Mouse (Mus musculus): ENCODE measurements around the gene Olfr827. TPM values are rescaled to one million over a fixed set of nuclear protein-coding genes. Genes with fewer than 3 reads are reported as not detected.

Olfr827 gene
- polyA plus RNA-seq, 1 experiment = not detected

DNA sequence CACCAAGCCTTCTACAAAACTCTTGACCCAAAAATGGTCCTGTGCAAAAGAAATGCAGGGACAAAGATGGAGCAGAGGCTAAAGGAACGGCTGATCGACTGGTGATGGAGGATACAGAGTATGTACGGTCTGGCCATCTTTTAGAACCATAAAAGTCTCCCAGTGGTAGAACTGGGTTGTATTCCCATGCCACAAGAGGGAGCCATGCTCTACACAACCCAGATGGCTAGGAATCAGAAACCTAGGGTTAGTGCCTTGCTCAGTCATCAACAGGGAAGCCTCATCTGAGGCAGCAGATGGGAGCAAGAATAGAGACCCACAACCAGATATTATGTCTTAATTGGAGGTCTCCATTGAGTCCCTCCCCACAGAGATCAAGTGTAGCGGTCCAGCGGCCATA lies 15.4 kb upstream of the Olfr827 start:
- Histone ChIP-seq H3K27me3 (ENCODE audit: control insufficient read depth, insufficient read depth, low read length) (no peaks in the 10 kb centered on the region), H3K4me3 (ENCODE audit: extremely low read depth, insufficient read depth, insufficient read length) (no peak overlapping the region), H3K27ac (ENCODE audit: insufficient read depth, low read length) (no peak overlapping the region), H3K36me3 (ENCODE audit: control insufficient read depth, insufficient read depth, low read length) (no peaks in the 10 kb centered on the region), H3K4me1 (ENCODE audit: control insufficient read depth, insufficient read depth, insufficient read length) (no peaks in the 10 kb centered on the region)
- DNase-seq (ENCODE audit: low read depth in 1 of 2, low spot score in 2 of 2) = no peak
- 82% methylated on average over 5 of the region's 5 CpGs for WGBS
- TF ChIP-seq POLR2A (IDR thresholded peaks at IDR 0.05; ENCODE audit: low read depth, low read length) (no peak), CTCF (IDR thresholded peaks at IDR 0.05; ENCODE audit: extremely low read depth, insufficient read depth, insufficient read length, insufficient replicate concordance) (no peak)

DNA sequence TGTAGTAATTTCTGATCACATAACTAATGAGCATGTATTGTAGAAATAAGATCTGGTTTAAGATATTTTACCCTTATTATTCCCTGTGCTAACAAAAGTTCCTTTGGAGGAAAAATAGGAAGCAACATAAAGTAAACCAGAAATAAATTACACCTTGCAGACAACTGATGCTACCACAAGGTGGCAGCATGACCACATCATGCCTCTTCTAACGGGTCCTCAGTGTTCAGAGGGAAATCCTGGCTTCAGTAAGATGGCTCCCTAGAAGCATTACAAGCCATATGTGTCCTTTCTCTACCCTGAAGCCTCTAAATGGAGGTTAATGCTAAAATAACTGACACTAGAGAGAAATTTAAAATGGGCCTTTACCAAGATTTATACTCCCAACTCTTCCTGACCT lies 14.0 kb upstream of the Olfr827 start:
- TF ChIP-seq POLR2A (IDR thresholded peaks at IDR 0.05; ENCODE audit: low read depth, low read length) = no peak
- TF ChIP-seq CTCF (IDR thresholded peaks at IDR 0.05; ENCODE audit: extremely low read depth, insufficient read depth, insufficient read length, insufficient replicate concordance) = peak; percentile 67; the same call in 1 of the 2 replicates
- Histone ChIP-seq H3K27ac (ENCODE audit: insufficient read depth, low read length) (no peak overlapping the region), H3K4me3 (ENCODE audit: extremely low read depth, insufficient read depth, insufficient read length) (no peak overlapping the region), H3K4me1 (ENCODE audit: control insufficient read depth, insufficient read depth, insufficient read length) (no peaks in the 10 kb centered on the region), H3K36me3 (ENCODE audit: control insufficient read depth, insufficient read depth, low read length) (no peaks in the 10 kb centered on the region), H3K27me3 (ENCODE audit: control insufficient read depth, insufficient read depth, low read length) (no peaks in the 10 kb centered on the region)
- peak; percentile 10 to 17 for DNase-seq (ENCODE audit: low read depth in 1 of 2, low spot score in 2 of 2)
- WGBS = 0% methylated on average over 1 of the region's 1 CpGs

DNA sequence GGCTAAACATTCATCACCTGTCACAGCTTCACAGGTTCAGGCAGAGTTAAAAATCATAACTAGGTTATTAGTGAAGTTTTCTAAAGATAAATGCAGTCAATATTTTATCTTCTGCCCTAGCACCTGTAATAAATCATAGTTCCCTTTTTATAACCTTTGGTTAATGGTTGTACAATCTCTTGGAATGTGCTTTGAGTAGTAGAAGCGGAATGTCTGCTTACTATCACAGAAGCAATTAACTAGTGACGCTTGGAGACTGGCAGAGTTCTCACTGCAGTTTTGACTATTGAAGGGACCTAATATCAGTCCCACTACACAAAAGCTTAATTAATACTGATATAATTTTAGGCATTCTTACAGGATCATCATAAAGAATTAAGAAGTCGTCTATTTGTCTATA lies 10.8 kb upstream of the Olfr827 start:
- Histone ChIP-seq H3K4me3 (ENCODE audit: extremely low read depth, insufficient read depth, insufficient read length) (no peak overlapping the region), H3K36me3 (ENCODE audit: control insufficient read depth, insufficient read depth, low read length) (no peaks in the 10 kb centered on the region), H3K4me1 (ENCODE audit: control insufficient read depth, insufficient read depth, insufficient read length) (no peaks in the 10 kb centered on the region), H3K27me3 (ENCODE audit: control insufficient read depth, insufficient read depth, low read length) (no peaks in the 10 kb centered on the region), H3K27ac (ENCODE audit: insufficient read depth, low read length) (no peak overlapping the region)
- WGBS = 81% methylated on average over 3 of the region's 3 CpGs
- TF ChIP-seq CTCF (IDR thresholded peaks at IDR 0.05; ENCODE audit: extremely low read depth, insufficient read depth, insufficient read length, insufficient replicate concordance) (no peak), POLR2A (IDR thresholded peaks at IDR 0.05; ENCODE audit: low read depth, low read length) (no peak)
- DNase-seq (ENCODE audit: low read depth in 1 of 2, low spot score in 2 of 2) = no peak

DNA sequence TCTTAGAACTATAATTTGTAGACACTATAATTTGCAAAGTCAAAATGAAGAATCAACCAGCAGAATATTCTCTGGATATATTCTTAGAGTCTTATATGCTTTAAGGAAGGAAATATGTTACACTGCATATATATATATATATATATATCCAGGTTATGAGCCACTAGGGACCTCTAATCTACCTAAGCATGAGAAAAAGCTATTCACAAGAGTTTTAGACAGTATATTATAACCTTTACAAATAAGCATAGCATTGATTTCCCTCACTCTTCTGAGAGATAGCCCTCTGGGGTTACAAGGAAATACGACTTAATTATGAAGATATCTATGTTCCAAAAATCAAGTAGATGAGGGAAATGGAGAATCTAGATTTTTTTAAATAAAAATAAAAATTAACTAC lies 30.1 kb downstream of the Olfr827 start, which contains the start of gene Olfr826:
Gene Olfr826, minus strand, starts transcription at position 101 of the 400 bp plus-strand sequence.
- no peak within 1 kb of the TSS for H3K27ac ChIP-seq (ENCODE audit: insufficient read depth, low read length)
- no peak within 1 kb of the TSS for H3K4me3 ChIP-seq (ENCODE audit: extremely low read depth, insufficient read depth, insufficient read length)
- no peaks in the 10 kb centered on the region for H3K27me3 ChIP-seq (ENCODE audit: control insufficient read depth, insufficient read depth, low read length)
- no peaks in the 10 kb centered on the region for H3K36me3 ChIP-seq (ENCODE audit: control insufficient read depth, insufficient read depth, low read length)
- TF ChIP-seq POLR2A (IDR thresholded peaks at IDR 0.05; ENCODE audit: low read depth, low read length) (no peak), CTCF (IDR thresholded peaks at IDR 0.05; ENCODE audit: extremely low read depth, insufficient read depth, insufficient read length, insufficient replicate concordance) (no peak)
- WGBS = 78% methylated on average over 1 of the region's 1 CpGs
- no peak for DNase-seq (ENCODE audit: low read depth in 1 of 2, low spot score in 2 of 2)
- H3K4me1 ChIP-seq (ENCODE audit: control insufficient read depth, insufficient read depth, insufficient read length) = no peaks in the 10 kb centered on the region

DNA sequence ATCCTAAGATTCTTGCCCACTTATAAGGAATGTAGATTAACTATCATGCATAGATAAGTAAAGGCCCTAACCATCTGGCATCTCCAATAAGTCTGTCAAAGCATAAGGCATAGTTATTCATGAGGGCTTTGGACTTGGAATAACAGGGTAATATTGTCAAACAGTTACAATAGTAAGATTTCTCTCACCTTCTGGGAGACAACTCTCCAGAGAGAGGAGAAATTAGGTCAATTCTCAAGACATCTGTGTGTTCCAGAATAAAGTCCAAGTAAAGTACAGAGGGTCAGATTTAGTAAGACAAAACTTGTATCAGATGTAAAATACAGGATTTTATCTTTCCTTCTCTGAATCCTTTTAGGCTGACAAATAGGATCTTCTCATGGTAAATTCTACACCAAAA lies 47.5 kb downstream of the Olfr827 start, which contains the start of gene Olfr825:
Gene Olfr825, minus strand, starts transcription at position 101 of the 400 bp plus-strand sequence.
- no peaks in the 10 kb centered on the region for H3K27me3 ChIP-seq (ENCODE audit: control insufficient read depth, insufficient read depth, low read length)
- no peak for TF ChIP-seq POLR2A (IDR thresholded peaks at IDR 0.05; ENCODE audit: low read depth, low read length)
- no peak for TF ChIP-seq CTCF (IDR thresholded peaks at IDR 0.05; ENCODE audit: extremely low read depth, insufficient read depth, insufficient read length, insufficient replicate concordance)
- H3K27ac ChIP-seq (ENCODE audit: insufficient read depth, low read length) = no peak within 1 kb of the TSS
- H3K4me1 ChIP-seq (ENCODE audit: control insufficient read depth, insufficient read depth, insufficient read length) = no peaks in the 10 kb centered on the region
- no peaks in the 10 kb centered on the region for H3K36me3 ChIP-seq (ENCODE audit: control insufficient read depth, insufficient read depth, low read length)
- DNase-seq (ENCODE audit: low read depth in 1 of 2, low spot score in 2 of 2) = no peak
- no peak within 1 kb of the TSS for H3K4me3 ChIP-seq (ENCODE audit: extremely low read depth, insufficient read depth, insufficient read length)

DNA sequence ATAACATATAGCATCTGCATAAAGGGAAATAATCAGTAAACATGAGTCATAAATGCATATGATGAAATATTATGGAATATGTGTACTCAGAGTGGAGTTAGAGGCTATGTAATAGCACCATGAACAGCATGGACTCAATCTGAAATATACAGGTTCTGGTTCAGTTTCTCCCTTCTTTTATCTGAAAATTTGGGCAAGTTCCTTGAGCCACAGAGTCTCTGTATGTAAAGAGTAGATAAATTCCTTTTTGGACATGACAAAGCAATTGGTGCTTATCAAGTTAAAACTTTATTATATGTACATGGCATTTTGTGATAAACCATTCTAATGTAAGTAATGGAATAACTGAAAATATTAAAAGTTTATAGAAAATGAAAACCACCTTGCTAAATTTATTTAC lies 49.0 kb downstream of the Olfr827 start:
- no peaks in the 10 kb centered on the region for H3K27me3 ChIP-seq (ENCODE audit: control insufficient read depth, insufficient read depth, low read length)
- no peak overlapping the region for H3K4me3 ChIP-seq (ENCODE audit: extremely low read depth, insufficient read depth, insufficient read length)
- H3K36me3 ChIP-seq (ENCODE audit: control insufficient read depth, insufficient read depth, low read length) = no peaks in the 10 kb centered on the region
- H3K4me1 ChIP-seq (ENCODE audit: control insufficient read depth, insufficient read depth, insufficient read length) = no peaks in the 10 kb centered on the region
- no peak overlapping the region for H3K27ac ChIP-seq (ENCODE audit: insufficient read depth, low read length)
- TF ChIP-seq CTCF (IDR thresholded peaks at IDR 0.05; ENCODE audit: extremely low read depth, insufficient read depth, insufficient read length, insufficient replicate concordance) (no peak), POLR2A (IDR thresholded peaks at IDR 0.05; ENCODE audit: low read depth, low read length) (no peak)
- no peak for DNase-seq (ENCODE audit: low read depth in 1 of 2, low spot score in 2 of 2)

Other genes with a start within 250 kb of the Olfr827 start
- gene Olfr819, start 247.1 kb downstream of the Olfr827 start, polyA plus RNA-seq (2012; rRNA removed) = not detected in 2 replicates
- gene Olfr247, start 238.3 kb downstream of the Olfr827 start, polyA plus RNA-seq (2012; rRNA removed) = not detected in 2 replicates
- gene Gm10310, start 229.3 kb downstream of the Olfr827 start, polyA plus RNA-seq (2012; rRNA removed) = not detected in 2 replicates
- gene Olfr820, start 201.8 kb downstream of the Olfr827 start, polyA plus RNA-seq (2012; rRNA removed) = not detected in 2 replicates
- gene Olfr821, start 184.1 kb downstream of the Olfr827 start, polyA plus RNA-seq (2012; rRNA removed) = not detected in 2 replicates
- not detected in 2 replicates for gene Olfr822, start 143.2 kb downstream of the Olfr827 start, polyA plus RNA-seq (2012; rRNA removed)
- not detected in 2 replicates for gene Olfr823, start 99.0 kb downstream of the Olfr827 start, polyA plus RNA-seq (2012; rRNA removed)
- gene Olfr824, start 84.4 kb downstream of the Olfr827 start, polyA plus RNA-seq (2012; rRNA removed) = not detected in 2 replicates
- gene Olfr825, start 47.6 kb downstream of the Olfr827 start, polyA plus RNA-seq (2012; rRNA removed) = not detected in 2 replicates
- not detected in 2 replicates for gene Olfr826, start 30.2 kb downstream of the Olfr827 start, polyA plus RNA-seq (2012; rRNA removed)
- 0.04 TPM in 2 replicates for gene Neurod4, start 65.8 kb upstream of the Olfr827 start, polyA plus RNA-seq (2012; rRNA removed)
- gene Tespa1, start 108.5 kb upstream of the Olfr827 start, polyA plus RNA-seq (2012; rRNA removed) = 10.3 and 10.8 TPM in 2 replicates
- gene Vmn2r84, start 179.9 kb upstream of the Olfr827 start, polyA plus RNA-seq (2012; rRNA removed) = not detected in 2 replicates
- not detected in 2 replicates for gene Vmn2r85, start 215.3 kb upstream of the Olfr827 start, polyA plus RNA-seq (2012; rRNA removed)
- gene Vmn2r86, start 241.6 kb upstream of the Olfr827 start, polyA plus RNA-seq (2012; rRNA removed) = not detected in 2 replicates

All from spleen, adult 2 months (tissue).